Mouse (Mus musculus) Muller cell, postnatal 12 days (primary cell): ENCODE data around the gene Rev3l.
"Not testable (repeated sequence)": the region's sequence is repeated elsewhere in the genome, so short reads cannot be mapped to it uniquely, and the experiment has no call there.

ENCODE experiments used
- DNase-seq: peaks from one replicate; pipeline ENCODE4 v3.0.0-alpha.2; 2015; ENCODE audit errors: inconsistent ontology term

Rev3l gene

DNA sequence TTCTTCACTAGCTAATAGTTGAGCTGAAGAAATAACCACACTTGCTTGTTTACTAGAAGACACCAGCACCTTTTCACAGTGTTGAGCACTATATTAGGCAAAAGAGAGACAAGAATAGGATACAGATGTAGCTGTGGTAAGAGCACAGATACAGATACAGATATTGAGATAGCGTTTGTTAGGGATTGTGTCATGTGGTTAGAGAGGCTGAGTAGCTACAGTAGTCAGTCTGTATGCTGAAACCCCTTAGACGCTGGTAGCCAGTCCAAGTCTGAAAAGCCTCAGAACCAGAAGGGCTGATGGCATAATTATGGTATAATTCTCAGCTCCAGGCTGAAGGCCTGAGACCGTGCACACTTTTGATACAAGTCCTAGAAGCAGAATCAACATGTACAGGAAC lies 53.3 kb downstream of the Rev3l start:
- no peak for DNase-seq

- DNase-seq, result no peak
Observed at GRCm38 (mm10) chr10:39793295-39793694, 61.4 kb downstream of the Rev3l start.

DNA sequence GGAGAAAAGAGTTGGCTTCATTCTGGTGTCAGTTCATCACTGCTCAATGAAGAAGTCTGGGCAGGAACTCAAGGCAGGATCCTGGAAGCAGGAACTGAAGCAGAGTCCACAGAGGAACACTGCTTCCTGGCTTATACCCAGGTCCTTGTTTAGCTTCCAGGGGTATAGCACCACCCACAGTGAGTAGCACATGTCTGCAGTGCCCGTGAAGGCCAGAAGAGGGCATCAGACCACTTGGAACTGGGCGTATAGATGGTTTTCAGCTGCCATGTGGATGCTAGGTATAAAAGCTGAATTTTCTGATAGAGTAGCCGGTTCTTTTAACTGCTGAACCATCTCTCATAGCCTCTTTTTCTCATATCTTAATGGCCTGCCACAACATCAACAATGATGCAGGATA lies 79.6 kb downstream of the Rev3l start:
- no peak for DNase-seq

DNA sequence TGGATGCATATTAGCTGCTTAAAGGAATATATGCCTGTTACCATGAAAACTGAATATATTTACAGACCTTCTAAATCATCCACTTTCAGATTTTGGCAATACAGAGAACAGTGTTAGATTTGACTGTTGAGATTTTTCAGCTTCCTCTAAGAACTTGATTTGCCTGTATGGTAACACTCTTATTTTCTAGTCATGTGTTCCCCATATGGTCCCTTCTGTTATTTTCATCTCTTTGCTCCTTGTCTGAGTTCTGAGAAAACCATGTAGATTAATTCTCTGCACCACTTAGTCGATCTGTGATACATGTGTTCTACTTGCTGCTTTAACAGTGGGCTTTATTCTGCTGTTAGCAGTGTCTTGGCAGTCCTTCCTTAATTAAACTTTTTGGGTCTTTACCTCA lies 110.7 kb downstream of the Rev3l start:
- no peak for DNase-seq

GRCm38 (mm10) chr10:39865509-39865908 lies 133.6 kb downstream of the Rev3l start:
- no peak for DNase-seq

DNA sequence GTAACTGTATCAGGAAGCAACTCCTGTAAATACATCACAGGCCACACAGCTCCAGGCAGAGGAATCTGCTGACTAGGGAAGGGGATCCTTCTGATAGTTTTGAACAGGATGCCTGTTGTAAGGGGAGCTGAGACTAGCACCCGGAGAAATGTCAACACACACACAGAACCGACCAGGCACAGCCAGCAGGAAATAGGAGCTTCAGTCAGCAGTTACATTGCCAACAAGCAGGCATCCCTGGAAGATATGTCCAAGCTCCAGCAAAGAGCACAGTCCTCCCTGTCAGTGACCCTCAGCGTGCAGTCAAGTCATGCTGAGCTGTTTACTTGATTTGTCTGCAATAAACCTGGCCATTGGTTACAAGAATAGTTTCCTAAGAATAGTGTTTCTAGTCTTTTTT lies 156.7 kb downstream of the Rev3l start:
- DNase-seq, result no peak

DNA sequence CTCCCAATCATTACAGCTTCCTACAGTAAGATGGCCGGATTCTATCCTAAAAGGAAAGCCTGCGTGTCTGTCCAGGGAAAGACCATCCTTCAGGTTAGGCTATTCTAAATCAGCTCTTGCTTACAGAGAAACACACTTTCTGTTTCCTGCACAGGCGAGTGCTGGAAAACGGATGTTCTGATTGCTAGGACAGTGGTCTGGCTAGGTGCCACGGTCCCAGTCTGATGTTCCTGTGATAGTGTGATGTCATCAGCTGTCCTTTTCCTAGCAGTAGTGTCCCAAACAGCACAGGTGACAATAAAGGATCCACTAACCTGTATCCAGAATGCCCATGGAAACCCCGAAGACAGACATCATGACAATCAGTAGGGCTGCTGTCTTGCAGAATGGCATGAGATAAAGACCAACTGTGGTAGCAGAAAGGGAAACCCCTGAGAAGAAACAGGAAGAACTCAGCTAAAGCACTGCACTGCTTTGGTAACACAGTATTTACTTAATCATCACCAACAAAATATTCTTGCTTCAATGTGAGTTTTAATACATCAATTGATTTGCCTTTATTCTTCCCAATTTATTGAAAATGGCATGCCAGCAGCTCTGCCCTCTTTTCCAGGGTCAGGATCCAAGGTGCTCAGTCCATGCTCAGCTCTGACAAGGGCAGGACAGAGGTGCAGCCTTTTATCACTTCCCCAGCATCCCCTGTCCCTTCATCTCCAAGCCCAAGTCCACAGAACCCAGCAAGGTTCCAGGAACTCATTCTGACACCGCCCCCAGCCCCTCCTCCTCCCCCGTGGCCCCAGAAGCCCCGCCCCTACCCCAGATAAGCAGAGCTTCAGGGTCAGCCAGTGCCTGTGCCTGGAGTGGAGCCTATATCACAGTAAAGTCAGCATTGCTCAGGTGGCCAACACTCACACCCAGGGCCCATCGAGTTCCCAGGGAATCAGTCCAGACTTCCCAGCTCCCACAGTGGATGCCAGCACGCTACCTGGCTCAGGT lies 162.1 kb downstream of the Rev3l start:
- no peak for DNase-seq

DNA sequence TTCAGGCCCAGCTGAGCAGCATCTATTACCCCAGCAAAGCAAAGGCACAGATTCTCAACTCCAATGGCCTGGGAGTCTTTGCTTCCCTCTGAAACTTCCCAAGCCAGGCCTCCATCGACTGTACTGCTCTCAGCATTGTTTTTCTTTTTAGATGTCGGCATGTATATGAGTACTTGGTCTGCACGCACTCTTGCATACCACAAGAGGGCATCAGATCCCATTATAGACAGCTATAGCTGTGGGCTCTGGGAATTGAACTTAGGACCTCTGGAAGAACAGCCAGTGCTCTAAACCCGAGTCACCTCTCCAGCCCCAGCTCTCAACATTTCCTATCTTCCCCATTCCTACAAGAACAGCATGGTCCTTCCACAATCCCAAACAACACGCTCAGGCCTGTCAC lies 164.6 kb downstream of the Rev3l start:
- no peak for DNase-seq

- peak; percentile 91 for DNase-seq
Observed at GRCm38 (mm10) chr10:39898874-39899371, 167.0 kb downstream of the Rev3l start, which contains the start of gene Mfsd4b4. Gene Mfsd4b4, minus strand, starts transcription at chr10:39899238.

GRCm38 (mm10) chr10:39904191-39904590 lies 172.3 kb downstream of the Rev3l start:
- DNase-seq, result no peak

- DNase-seq, result no peak
Observed at GRCm38 (mm10) chr10:39906799-39907658, 175.1 kb downstream of the Rev3l start.

GRCm38 (mm10) chr10:39908768-39909441 lies 177.0 kb downstream of the Rev3l start:
- no peak for DNase-seq

DNA sequence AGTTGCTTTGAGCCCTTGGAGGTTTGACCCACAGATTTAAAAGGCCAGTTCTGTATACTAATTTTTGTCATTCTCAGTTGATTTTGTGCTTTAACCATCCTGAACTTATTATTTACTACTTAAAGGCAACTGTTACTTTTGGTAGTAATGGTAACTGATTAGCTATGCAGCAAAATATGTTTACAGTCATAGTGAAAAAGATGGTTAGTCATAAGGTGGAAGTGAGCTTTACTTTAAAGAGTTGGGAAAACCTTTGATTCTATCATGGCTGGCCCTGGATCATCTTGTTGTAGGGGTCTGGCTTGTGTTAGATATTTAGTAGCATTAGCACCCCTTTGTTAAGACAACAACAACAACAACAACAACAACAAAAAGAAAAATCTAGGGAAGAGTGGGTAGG lies 180.7 kb downstream of the Rev3l start:
- no peak for DNase-seq

DNA sequence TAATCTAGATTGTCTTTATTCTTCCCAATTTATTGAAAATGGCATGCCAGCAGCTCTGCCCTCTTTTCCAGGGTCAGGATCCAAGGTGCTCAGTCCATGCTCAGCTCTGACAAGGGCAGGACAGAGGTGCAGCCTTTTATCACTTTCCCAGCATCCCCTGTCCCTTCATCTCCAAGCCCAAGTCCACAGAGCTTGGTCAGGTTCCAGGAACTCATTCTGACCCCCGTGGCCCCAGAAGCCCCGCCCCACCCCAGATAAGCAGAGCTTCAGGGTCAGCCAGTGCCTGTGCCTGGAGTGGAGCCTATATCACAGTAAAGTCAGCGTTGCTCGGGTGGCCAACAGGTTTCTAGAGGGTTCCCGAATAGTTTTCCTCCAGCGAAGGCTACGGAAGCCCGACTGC lies 192.6 kb downstream of the Rev3l start:
- not testable (repeated sequence) for DNase-seq
